Mouse (Mus musculus) v-Abl transformed pro-B cells (cell line): Measurements from ENCODE around the gene Pear1.

Experiments used
- in situ Hi-C, 2 experiments: fragments of 400-800 bp; cut with MboI; formaldehyde crosslinking; loops; one replicate each; pipeline ENCODE4 v1.15.1; 2025; ENCODE audit not compliant: unreplicated experiment in 2 of 2

Pear1 gene

DNA sequence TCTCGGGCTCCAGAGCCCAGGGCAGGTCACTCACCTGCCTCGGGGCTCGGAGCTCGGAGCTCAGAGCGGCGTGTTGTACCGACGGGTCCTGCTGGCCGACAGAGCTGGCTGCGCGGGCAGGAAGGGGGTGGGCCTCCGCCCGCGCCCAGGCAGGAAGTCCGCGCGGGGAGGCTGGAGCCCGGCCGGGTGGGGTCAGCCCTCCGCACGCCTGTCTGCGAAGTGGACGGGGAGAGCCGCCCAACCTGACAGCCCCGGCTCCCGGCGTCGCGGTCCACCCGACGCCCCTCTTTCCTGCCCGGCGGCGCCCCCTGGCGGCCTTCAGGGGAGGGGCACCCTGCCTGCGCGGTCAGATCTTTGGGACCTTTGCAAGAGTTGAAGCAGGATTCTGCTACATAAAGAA, 55.3 kb downstream of the Pear1 start:
- in situ Hi-C loops: loop anchor here in 1 of 2 experiments (10.0 kb wide), 1 partner anchor 306 kb away; the partner anchor contains the start of gene Ttc24

DNA sequence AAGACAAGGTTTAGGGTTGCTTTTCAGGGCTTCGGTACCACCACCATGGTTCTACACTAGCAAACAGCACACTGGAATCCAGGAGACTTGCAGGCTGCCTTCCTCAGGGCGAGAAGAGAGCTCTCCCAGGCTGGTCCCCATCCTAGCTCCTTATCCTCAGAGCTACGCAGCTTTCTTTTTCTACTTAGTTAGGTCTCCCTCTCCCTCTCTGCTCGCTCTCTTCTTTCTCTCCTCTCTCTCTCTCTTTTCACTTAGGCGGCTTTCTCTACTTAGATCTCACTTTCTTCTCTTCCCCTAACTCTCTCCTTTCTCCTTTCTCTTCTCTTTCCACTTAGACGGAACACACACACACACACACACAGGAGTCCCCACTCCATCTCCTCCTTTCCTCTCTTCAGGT, 55.7 kb downstream of the Pear1 start:
- in situ Hi-C loops: loop anchor here in 1 of 2 experiments (10.0 kb wide), 1 partner anchor 306 kb away; the partner anchor contains the start of gene Ttc24

GRCm38 (mm10) chr3:87767764-87768163, 56.3 kb downstream of the Pear1 start:
- in situ Hi-C loops: loop anchor here in 1 of 2 experiments (10.0 kb wide), 1 partner anchor 307 kb away; the partner anchor contains the start of gene Ttc24

GRCm38 (mm10) chr3:87766284-87766667, 57.8 kb downstream of the Pear1 start:
- in situ Hi-C loops: loop anchor here in 1 of 2 experiments (10.0 kb wide), 1 partner anchor 309 kb away; the partner anchor contains the start of gene Ttc24

GRCm38 (mm10) chr3:87765631-87766283, 58.3 kb downstream of the Pear1 start:
- in situ Hi-C loops: loop anchor here in 1 of 2 experiments (10.0 kb wide), 1 partner anchor 309 kb away; the partner anchor contains the start of gene Ttc24

GRCm38 (mm10) chr3:87765091-87765490, 59.0 kb downstream of the Pear1 start:
- in situ Hi-C loops: loop anchor here in 1 of 2 experiments (10.0 kb wide), 1 partner anchor 310 kb away; the partner anchor contains the start of gene Ttc24

GRCm38 (mm10) chr3:87764506-87764905, 59.6 kb downstream of the Pear1 start:
- in situ Hi-C loops: loop anchor here in 1 of 2 experiments (10.0 kb wide), 1 partner anchor 310 kb away; the partner anchor contains the start of gene Ttc24

DNA sequence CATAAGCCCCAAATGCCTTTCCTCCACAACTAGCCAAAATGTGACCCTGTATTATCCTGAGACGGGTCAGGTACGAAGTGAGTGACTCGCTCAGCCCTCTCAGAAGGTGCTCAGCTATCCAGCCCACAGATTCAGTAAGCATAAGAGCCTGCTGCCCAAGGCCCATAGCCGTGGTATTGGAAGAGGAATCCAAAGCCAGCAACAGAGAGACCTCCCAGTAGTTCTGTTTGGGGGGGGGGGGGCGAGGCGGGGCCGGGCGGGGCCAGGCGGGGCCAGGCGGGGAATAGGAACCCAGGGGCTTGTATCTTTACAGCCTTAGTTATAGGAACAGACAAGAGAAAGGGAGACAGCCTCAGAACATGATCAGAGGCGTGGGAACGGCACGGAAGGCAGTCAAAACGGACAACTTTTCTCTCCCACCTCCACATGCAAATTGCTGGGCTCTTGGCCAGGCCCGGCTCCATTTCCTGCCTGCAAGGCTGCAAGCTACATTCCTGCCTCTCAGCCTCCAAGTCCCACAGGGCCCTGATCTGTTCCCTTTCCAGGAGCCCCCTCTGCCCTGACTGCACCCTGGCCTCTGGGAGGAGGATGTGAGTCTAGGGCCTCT, 60.3 kb downstream of the Pear1 start:
- in situ Hi-C loops: loop anchor here in 1 of 2 experiments (10.0 kb wide), 1 partner anchor 311 kb away; the partner anchor contains the start of gene Ttc24

DNA sequence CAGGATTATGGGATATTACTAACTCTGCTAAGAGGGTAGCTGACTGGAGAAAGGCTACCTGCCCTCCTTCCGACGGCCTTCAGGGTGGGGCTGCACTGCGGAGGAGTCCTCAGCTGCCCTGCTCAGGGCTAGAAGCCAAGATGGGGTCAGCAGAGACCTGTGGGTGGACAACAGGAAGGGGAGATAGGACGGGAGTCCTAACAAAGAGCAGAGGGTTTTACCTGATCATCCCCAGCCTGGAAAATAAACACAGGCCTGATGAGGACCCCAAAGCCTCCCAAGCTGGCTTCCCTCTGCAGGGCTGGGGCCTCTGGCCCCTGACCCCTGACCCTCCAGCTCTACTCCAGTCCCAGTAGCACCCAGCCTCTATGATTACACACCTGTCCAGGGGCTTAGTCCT, 60.9 kb downstream of the Pear1 start:
- in situ Hi-C loops: loop anchor here in 1 of 2 experiments (10.0 kb wide), 1 partner anchor 312 kb away; the partner anchor contains the start of gene Ttc24

GRCm38 (mm10) chr3:87761408-87762375, 62.4 kb downstream of the Pear1 start:
- in situ Hi-C loops: loop anchor here in 1 of 2 experiments (10.0 kb wide), 1 partner anchor 313 kb away; the partner anchor contains the start of gene Ttc24

DNA sequence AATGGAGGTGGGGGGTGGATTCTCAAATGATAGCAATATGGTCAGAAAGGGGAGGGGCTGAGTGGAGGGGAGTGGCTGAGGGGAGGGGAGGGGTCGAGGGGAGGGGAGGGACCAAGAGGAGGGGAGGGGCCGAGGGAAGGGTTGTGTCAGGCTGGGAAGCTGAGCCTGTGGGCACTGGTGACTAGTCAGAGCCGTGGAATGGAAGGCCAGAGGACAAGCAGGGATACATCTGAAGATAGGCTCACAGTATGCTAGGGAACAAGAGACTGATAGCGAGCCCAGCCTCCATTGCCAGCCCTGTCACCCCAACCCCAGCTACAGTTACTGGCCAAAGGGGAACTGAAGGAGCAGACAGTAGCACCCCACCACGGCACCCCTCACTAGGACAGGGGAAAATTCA, 65.5 kb downstream of the Pear1 start:
- in situ Hi-C loops: loop anchor here (5.0 to 10.0 kb wide), 3 partner anchors 56 to 104 kb away; no protein-coding TSS in a partner anchor

DNA sequence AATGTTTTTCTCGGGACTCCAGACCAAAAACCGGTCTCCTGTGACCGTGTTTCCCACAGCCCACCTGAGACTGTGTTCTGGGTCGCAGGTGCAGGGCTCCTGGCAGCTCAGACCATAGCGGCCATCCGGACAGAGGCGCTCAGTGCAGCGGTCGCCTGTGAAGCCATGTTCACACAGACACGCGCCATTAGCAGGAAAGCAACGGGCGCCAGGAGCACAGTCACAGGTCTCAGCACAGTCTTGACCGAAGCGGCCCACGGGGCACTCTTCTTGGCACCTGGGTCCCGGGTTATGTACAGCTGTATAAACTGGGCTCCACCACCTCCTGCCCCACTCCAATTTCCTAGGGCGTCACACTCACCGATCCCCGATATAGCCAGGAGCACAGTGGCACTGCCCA, 67.6 kb downstream of the Pear1 start:
- in situ Hi-C loops: loop anchor here (5.0 to 10.0 kb wide), 3 partner anchors 58 to 106 kb away; no protein-coding TSS in a partner anchor

DNA sequence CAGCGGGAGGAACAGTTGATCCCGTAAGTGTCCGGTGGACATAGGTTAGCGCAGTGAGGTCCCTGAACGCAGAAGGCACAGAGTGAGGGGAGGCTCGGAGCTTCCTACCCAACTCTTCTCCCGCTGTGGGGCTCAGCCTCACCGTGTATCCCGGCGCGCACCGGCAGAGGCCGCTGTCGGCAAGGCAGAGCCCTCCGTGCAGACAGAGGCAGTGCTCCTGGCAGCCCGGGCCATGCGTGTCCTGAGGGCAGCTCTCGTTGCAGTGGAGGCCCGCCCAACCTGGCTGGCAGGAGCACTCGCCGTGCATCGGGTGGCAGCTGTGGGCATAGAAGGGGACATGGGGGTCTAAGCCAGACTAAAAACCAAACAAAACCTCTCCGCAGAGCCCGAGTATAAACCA, 68.1 kb downstream of the Pear1 start:
- in situ Hi-C loops: loop anchor here (5.0 to 10.0 kb wide), 3 partner anchors 59 to 106 kb away; no protein-coding TSS in a partner anchor

GRCm38 (mm10) chr3:87753829-87754228, 70.3 kb downstream of the Pear1 start:
- in situ Hi-C loops: loop anchor here in 1 of 2 experiments (10.0 kb wide), 1 partner anchor 61 kb away; no protein-coding TSS in a partner anchor

- in situ Hi-C loops: loop anchor here in 1 of 2 experiments (10.0 kb wide), 1 partner anchor 62 kb away; no protein-coding TSS in a partner anchor
Observed at GRCm38 (mm10) chr3:87752567-87752966, 71.5 kb downstream of the Pear1 start.

DNA sequence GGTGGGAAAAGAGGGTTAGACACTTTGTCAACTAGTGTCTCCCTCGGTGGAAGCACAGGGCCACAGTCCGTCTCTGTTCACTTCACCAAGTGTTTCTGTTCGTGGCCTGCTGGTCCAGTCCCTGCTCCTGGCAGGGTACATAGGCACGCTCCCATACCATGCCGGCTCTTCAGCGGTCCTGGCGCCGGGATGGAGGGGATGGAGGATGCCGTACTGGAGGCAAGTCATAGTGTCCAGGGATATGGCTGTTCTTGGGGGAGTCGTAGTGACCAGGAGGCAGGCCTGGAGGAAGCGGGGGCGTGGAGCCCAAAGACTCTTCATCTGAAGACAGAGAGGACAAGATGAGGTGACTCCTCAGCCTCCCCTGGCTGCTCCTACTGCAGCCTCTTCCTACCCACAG, 74.1 kb downstream of the Pear1 start:
- in situ Hi-C loops: loop anchor here (10.0 kb wide), 3 partner anchors 65 to 505 kb away; no protein-coding TSS in a partner anchor

- in situ Hi-C loops: loop anchor here in 1 of 2 experiments (10.0 kb wide), 2 partner anchors 244 to 504 kb away; no protein-coding TSS in a partner anchor
Observed at GRCm38 (mm10) chr3:87749036-87749435, 75.1 kb downstream of the Pear1 start.

- in situ Hi-C loops: loop anchor here in 1 of 2 experiments (10.0 kb wide), 2 partner anchors 244 to 504 kb away; no protein-coding TSS in a partner anchor
Observed at GRCm38 (mm10) chr3:87748431-87748830, 75.7 kb downstream of the Pear1 start, which contains the start of gene Lrrc71. Gene Lrrc71, minus strand, starts transcription at chr3:87748625.

GRCm38 (mm10) chr3:87745036-87745659, 79.0 kb downstream of the Pear1 start:
- in situ Hi-C loops: loop anchor here in 1 of 2 experiments (10.0 kb wide), 2 partner anchors 240 to 500 kb away; no protein-coding TSS in a partner anchor
